Mouse (Mus musculus): ENCODE data around the gene Fndc8.

DNA sequence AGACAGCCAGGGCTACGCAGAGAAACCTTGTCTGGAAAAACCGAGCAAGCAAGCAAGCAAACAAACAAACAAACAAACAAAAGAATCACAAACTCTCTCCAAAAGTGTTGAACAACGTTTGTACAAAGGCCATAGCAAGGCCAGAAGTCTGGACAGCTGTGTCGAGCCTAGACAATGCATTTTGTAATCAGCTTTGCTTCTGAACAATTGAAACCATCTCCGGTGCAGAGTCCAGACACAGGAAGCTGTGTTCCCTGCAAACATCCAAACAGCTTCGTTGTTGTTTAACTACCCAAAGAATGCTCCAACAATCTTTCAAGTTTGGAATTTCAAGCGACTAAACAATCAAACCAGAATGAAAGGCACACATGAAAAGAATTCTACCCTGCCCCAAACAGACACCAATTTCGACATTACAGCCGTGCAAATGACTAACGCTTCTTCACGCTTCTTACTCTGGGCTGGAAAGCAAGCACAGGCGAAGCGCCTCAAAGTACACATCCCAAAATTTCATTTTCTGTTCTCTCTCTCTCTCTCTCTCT lies 34.5 kb upstream of the Fndc8 start:
- no peak for TF ChIP-seq POLR2A (IDR thresholded peaks at IDR 0.05; ENCODE audit: control insufficient read depth, extremely low read depth, insufficient read depth, low read length, poor library complexity)
- TF ChIP-seq CTCF (IDR thresholded peaks at IDR 0.05; ENCODE audit: borderline replicate concordance, control insufficient read depth, extremely low read depth, insufficient read depth, low read length, poor library complexity): no peak

Measured in thymus, adult 2 months (tissue).